Mouse (Mus musculus) WW6 (cell line): ENCODE measurements around the gene Ofd1.

Source experiments
- DNase-seq: peaks from one replicate; pipeline ENCODE4 v3.0.0-alpha.2; 2013; ENCODE audit warnings: low read depth, low spot score

Gene Ofd1

GRCm38 (mm10) chrX:166440616-166441063 lies at the start of gene Ofd1:
TSS of gene Ofd1 (minus strand) at chrX:166440704.
- peak; percentile 72 for DNase-seq

- DNase-seq: peak; percentile 81
Measured at GRCm38 (mm10) chrX:166479365-166479983, 39.0 kb upstream of the Ofd1 start, which contains the start of gene Rab9. TSS of gene Rab9 (minus strand) at chrX:166479867.

GRCm38 (mm10) chrX:166478631-166479364 lies 38.3 kb upstream of the Ofd1 start:
- DNase-seq: no peak

- no peak for DNase-seq
Measured at GRCm38 (mm10) chrX:166477393-166477792, 36.9 kb upstream of the Ofd1 start.

- no peak for DNase-seq
Measured at GRCm38 (mm10) chrX:166472612-166473011, 32.1 kb upstream of the Ofd1 start.

- DNase-seq: no peak
Measured at GRCm38 (mm10) chrX:166468321-166468720, 27.8 kb upstream of the Ofd1 start.

- no peak for DNase-seq
Measured at GRCm38 (mm10) chrX:166455525-166455924, 15.0 kb upstream of the Ofd1 start.

- no peak for DNase-seq
Measured at GRCm38 (mm10) chrX:166454331-166454730, 13.8 kb upstream of the Ofd1 start.

GRCm38 (mm10) chrX:166453532-166453931 lies 13.0 kb upstream of the Ofd1 start:
- no peak for DNase-seq

- no peak for DNase-seq
Measured at GRCm38 (mm10) chrX:166444552-166444951, 4.0 kb upstream of the Ofd1 start.

GRCm38 (mm10) chrX:166440036-166440615 lies 378 bp downstream of the Ofd1 start, which contains the start of gene Trappc2:
TSS of gene Trappc2 (plus strand) at chrX:166440574.
- no peak for DNase-seq

- DNase-seq: no peak
Measured at GRCm38 (mm10) chrX:166434812-166435211, 5.7 kb downstream of the Ofd1 start.

GRCm38 (mm10) chrX:166416196-166416595 lies 24.3 kb downstream of the Ofd1 start:
- DNase-seq: no peak

- DNase-seq: no peak
Measured at GRCm38 (mm10) chrX:166407865-166408264, 32.6 kb downstream of the Ofd1 start.

- no peak for DNase-seq
Measured at GRCm38 (mm10) chrX:166393753-166394152, 46.8 kb downstream of the Ofd1 start.

- DNase-seq: no peak
Measured at GRCm38 (mm10) chrX:166386656-166387055, 53.8 kb downstream of the Ofd1 start.

- no peak for DNase-seq
Measured at GRCm38 (mm10) chrX:166384935-166385334, 55.6 kb downstream of the Ofd1 start.

- no peak for DNase-seq
Measured at GRCm38 (mm10) chrX:166383606-166384005, 56.9 kb downstream of the Ofd1 start.

GRCm38 (mm10) chrX:166378652-166379051 lies 61.9 kb downstream of the Ofd1 start:
- DNase-seq: no peak

GRCm38 (mm10) chrX:166376681-166377328 lies 63.7 kb downstream of the Ofd1 start:
- no peak for DNase-seq

GRCm38 (mm10) chrX:166365458-166366213 lies 74.9 kb downstream of the Ofd1 start:
- DNase-seq: no peak
